Mouse (Mus musculus) thymus, adult 2 months (tissue): ENCODE measurements at regions not wholly inside any gene's neighbourhood (a gene's known extent, or its start where the extent isn't known, plus 50 kb on each side); places are given as distances from the start of the nearest gene placed in this dataset.

Experiments
- CTCF ChIP-seq: fragments of 200-500 bp; IDR thresholded peaks from 2 replicates; pipeline ENCODE4 v1.5.1; 2012; ENCODE audit warnings: mild to moderate bottlenecking, control low read depth, low read length, moderate library complexity, borderline replicate concordance; ENCODE audit not compliant: control insufficient read depth, poor library complexity, insufficient read depth; ENCODE audit errors: extremely low read depth
- POLR2A ChIP-seq: fragments of 200-500 bp; IDR thresholded peaks from 2 replicates; pipeline ENCODE4 v1.6.1; 2012; ENCODE audit warnings: mild to moderate bottlenecking, low read length, control low read depth, moderate library complexity; ENCODE audit not compliant: control insufficient read depth, poor library complexity, insufficient read depth; ENCODE audit errors: extremely low read depth

DNA sequence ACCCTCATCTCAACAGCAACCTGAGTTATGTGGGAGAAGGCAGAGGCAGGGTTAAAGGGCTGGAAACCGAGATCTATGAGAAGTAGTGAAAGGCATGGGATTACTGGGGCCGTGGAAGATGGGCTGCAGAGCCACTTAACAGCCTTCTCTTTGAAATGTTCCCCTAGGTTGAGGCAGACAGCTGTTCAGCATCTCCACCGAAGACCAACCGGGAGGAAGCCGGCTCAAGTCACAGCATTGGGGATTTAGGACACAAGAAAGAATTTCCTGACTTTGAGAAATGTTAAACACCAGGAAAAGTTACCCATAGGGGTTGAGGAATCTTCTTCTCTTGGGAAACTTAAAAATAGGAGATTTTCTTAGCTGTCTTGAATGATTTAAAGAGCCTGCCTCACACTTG is 283.4 kb upstream of the Pard3b start:
- TF ChIP-seq CTCF (no peak), POLR2A (no peak)
